Mouse (Mus musculus) ES-CJ7 (cell line): ENCODE measurements around the gene Sptlc3.

Experiments used
- DNase-seq: peaks from one replicate; pipeline ENCODE4 v3.0.0; 2011; ENCODE audit warnings: low read depth, low spot score

Sptlc3 gene

GRCm38 (mm10) chr2:139493836-139494235 is at the start of gene Sptlc3:
Gene Sptlc3, plus strand, starts transcription at chr2:139493913.
- DNase-seq = no peak

GRCm38 (mm10) chr2:139467726-139468125 is 26.0 kb upstream of the Sptlc3 start:
- DNase-seq = no peak

GRCm38 (mm10) chr2:139488708-139489107 is 5.0 kb upstream of the Sptlc3 start:
- no peak for DNase-seq

- DNase-seq = no peak
Measured at GRCm38 (mm10) chr2:139494629-139495028, 916 bp downstream of the Sptlc3 start.

GRCm38 (mm10) chr2:139561966-139562505 is 68.3 kb downstream of the Sptlc3 start:
- DNase-seq = no peak

- no peak for DNase-seq
Measured at GRCm38 (mm10) chr2:139579280-139579679, 85.6 kb downstream of the Sptlc3 start.

GRCm38 (mm10) chr2:139582766-139583165 is 89.1 kb downstream of the Sptlc3 start:
- DNase-seq = no peak

- DNase-seq = no peak
Measured at GRCm38 (mm10) chr2:139587660-139588200, 94.0 kb downstream of the Sptlc3 start.

- DNase-seq = peak; percentile 62
Measured at GRCm38 (mm10) chr2:139589905-139590304, 96.2 kb downstream of the Sptlc3 start.

GRCm38 (mm10) chr2:139590888-139591698 is 97.4 kb downstream of the Sptlc3 start:
- DNase-seq = peak; percentile 61

- DNase-seq = no peak
Measured at GRCm38 (mm10) chr2:139592109-139592508, 98.4 kb downstream of the Sptlc3 start.

- DNase-seq = no peak
Measured at GRCm38 (mm10) chr2:139597229-139597628, 103.5 kb downstream of the Sptlc3 start.

- DNase-seq = no peak
Measured at GRCm38 (mm10) chr2:139601543-139602194, 108.0 kb downstream of the Sptlc3 start.

GRCm38 (mm10) chr2:139608167-139608566 is 114.5 kb downstream of the Sptlc3 start:
- DNase-seq = no peak

- no peak for DNase-seq
Measured at GRCm38 (mm10) chr2:139608810-139609209, 115.1 kb downstream of the Sptlc3 start.

GRCm38 (mm10) chr2:139609231-139609630 is 115.5 kb downstream of the Sptlc3 start:
- DNase-seq = no peak

GRCm38 (mm10) chr2:139609662-139610291 is 116.1 kb downstream of the Sptlc3 start:
- no peak for DNase-seq

GRCm38 (mm10) chr2:139612410-139613107 is 118.8 kb downstream of the Sptlc3 start:
- no peak for DNase-seq

- DNase-seq = no peak
Measured at GRCm38 (mm10) chr2:139626496-139626895, 132.8 kb downstream of the Sptlc3 start.

- DNase-seq = no peak
Measured at GRCm38 (mm10) chr2:139628731-139629130, 135.0 kb downstream of the Sptlc3 start.

- no peak for DNase-seq
Measured at GRCm38 (mm10) chr2:139629653-139630052, 135.9 kb downstream of the Sptlc3 start.
